Mouse (Mus musculus) right cerebral cortex, adult 18-20 months (tissue): ENCODE results near the gene Col9a2.
A peak's percentile ranks its signal among the peaks of the same experiment; 100 is the strongest.

Experiments used
- DNase-seq: peaks from one replicate; pipeline ENCODE4 v3.0.0; 2022; ENCODE audit warnings: mixed read lengths

Col9a2 gene

DNA sequence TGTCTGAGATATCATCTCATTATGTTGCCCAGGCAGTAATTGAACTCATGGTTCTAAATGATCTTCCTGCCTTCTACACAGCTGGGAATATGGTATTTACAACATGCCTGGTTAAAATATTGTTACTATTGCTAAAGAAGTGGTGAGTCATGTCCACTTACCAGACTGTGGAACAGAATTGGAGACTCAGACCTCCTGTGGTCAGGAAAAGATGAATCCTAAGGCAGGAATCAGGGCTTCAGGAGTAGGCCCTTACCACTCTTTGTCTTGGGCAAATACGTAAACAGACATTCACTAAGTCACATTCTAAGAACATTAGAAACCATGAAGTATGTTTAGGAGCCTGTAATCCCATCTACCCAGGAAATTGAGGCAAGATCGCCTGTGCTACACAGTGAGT is 49.5 kb downstream of the Col9a2 start:
- no peak for DNase-seq

DNA sequence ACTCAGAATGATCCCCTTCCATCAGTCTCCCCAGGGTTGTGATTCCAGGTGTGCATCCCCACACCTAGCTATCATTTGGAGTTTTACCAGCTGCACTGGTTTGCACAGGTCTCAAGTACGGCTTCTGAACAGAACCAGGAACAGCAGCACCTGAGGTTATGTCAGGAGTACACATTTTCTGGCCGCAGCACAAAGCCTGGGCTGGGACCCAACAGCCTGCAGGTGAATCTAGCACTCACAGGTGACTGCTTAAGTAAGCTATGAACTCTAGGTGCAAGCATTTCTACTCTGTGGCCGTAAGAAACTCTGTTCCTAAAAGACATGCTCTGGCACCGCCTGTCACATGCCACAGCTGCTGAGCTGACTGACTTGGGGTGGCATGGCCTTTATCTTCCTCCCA is 51.0 kb downstream of the Col9a2 start:
- no peak for DNase-seq

DNA sequence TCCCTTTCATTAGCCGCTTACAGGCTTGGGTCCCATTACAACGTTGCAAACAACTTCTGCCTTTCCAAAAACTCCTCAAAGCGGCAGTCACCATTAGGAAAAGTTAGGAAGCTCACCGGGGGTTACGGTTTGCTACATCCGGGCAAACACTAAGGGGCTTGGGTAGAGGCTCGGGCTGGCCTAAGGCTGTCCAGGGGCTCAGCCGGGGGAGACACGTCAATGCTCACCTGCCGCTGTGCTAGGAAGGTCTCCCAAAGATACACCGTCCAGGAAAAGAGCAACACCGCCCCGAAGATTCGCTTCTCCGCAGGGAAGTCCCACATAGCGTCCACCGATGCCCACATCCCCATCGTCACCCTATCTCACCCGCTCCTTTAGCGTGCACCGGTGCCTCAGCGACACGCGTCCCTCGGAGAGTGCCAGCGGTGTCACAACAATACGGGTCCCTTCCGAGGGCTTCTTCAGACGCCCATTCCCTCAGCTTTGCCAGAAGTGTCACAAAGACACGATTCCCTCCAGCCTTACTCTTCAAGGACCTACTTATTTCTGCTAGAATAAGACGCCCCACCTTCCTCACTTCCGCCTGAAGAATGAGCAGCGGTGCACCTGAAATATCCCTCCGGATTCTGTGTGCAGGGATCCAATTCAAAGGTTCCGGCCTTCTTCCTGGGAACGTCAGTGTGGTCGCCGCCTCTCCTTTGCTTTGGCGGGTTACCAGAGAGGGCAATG is 58.6 kb downstream of the Col9a2 start, which contains the start of gene Zmpste24:
Zmpste24 (minus strand) TSS at position 592 of the 729 bp plus-strand sequence.
- DNase-seq = peak; percentile 89

DNA sequence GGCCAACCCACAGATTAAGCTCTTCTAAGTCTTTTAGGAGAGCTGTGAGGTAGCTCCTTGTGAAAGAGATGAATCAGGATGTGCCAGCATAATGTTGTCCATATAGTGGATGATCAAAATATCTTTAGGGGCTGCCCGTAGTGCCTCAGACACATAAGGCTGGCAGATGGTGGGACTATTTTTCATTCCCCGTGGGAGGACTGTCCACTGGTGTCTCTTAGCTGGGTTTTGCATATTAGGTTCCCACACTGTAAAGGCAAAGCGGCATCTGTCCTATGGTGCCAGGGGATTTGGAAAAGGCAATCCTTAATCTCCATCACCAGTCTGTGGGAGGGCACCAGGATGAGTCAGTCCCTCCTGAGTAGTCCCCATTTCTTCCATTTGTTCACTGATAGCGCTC is 64.1 kb downstream of the Col9a2 start:
- peak; percentile 80 for DNase-seq
